Mouse (Mus musculus): ENCODE results near the gene Mttp.

GRCm38 (mm10) chr3:138142733-138143314 lies 1.9 kb downstream of the Mttp start:
- no peak for TF ChIP-seq CTCF (conservative IDR thresholded peaks at IDR 0.05; ENCODE audit: low read length)
- no peak for TF ChIP-seq NANOG (IDR thresholded peaks at IDR 0.05; ENCODE audit: borderline replicate concordance, low read length)
